Mouse (Mus musculus) heart, postnatal 0 days (tissue): Measurements from ENCODE around the gene Fam20a.

Experiments
- CTCF ChIP-seq: IDR thresholded peaks from 2 replicates; pipeline ENCODE4 v1.5.1; 2016; ENCODE audit warnings: antibody characterized with exemption, control low read depth, low read depth
- EP300 ChIP-seq: IDR thresholded peaks from 2 replicates; pipeline ENCODE4 v1.6.1; 2016; ENCODE audit warnings: antibody characterized with exemption, low read depth

- TF ChIP-seq EP300 (peak; percentile 92), CTCF (no peak)
Observed at GRCm38 (mm10) chr11:109629021-109629521, 93.0 kb downstream of the Fam20a start.
